Mouse (Mus musculus): Measurements from ENCODE around the gene Tmem120b. TPM values are rescaled to one million over a fixed set of nuclear protein-coding genes. Genes with fewer than 3 reads are reported as not detected.

The Tmem120b gene
- polyA plus RNA-seq, 1 experiment = not detected

- 37% methylated on average over 9 of the region's 9 CpGs for WGBS
Observed at GRCm38 (mm10) chr5:123045561-123046295, 22.5 kb upstream of the Tmem120b start.

DNA sequence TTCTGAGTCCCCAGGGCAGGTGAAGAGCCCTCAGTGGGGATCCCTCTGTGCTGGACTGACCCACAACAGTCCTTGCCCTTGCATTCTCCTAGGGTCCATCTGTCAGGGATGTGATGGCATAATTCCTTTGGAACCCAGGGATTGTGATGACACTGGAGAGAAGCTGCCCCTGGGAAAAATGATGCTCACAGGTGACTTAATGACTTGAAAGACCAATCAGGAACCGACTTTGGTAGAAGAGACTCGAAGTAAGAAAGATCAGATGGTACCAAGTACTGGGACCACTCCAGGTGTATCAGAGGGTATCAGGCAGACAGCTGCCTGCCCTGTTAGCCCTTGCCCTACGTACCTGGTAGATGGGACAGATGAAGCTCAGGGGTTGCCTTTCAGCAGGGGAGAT lies 21.3 kb upstream of the Tmem120b start, which contains the start of gene Morn3:
Morn3 (minus strand) TSS at position 101 of the 400 bp plus-strand sequence.
- WGBS = 89% methylated on average over 3 of the region's 3 CpGs
- no peak for TF ChIP-seq POLR2A (IDR thresholded peaks at IDR 0.05; ENCODE audit: insufficient read depth, low read depth, low read length)
- TF ChIP-seq CTCF (IDR thresholded peaks at IDR 0.05; ENCODE audit: insufficient read depth, low read depth, low read length) = no peak
- Histone ChIP-seq H3K4me1 (ENCODE audit: control insufficient read depth, insufficient read depth, low read length) (peaks cover 12% of the 10 kb centered on the region), H3K4me3 (ENCODE audit: insufficient read depth, low read depth, low read length) (no peak within 1 kb of the TSS), H3K27ac (ENCODE audit: insufficient read depth, low read depth, low read length) (no peak within 1 kb of the TSS)

More at GRCm38 (mm10) chr5:123045561-123046295, 22.5 kb upstream of the Tmem120b start:
- peaks cover 12% of the 10 kb centered on the region for H3K4me1 ChIP-seq (ENCODE audit: control insufficient read depth, insufficient read depth, low read length)
- H3K27ac ChIP-seq (ENCODE audit: insufficient read depth, low read depth, low read length) = no peak overlapping the region
- no peak overlapping the region for H3K4me3 ChIP-seq (ENCODE audit: insufficient read depth, low read depth, low read length)
- TF ChIP-seq POLR2A (IDR thresholded peaks at IDR 0.05; ENCODE audit: insufficient read depth, low read depth, low read length) (no peak), CTCF (IDR thresholded peaks at IDR 0.05; ENCODE audit: insufficient read depth, low read depth, low read length) (no peak)

GRCm38 (mm10) chr5:123049271-123049670 lies 18.9 kb upstream of the Tmem120b start:
- 11% methylated on average over 12 of the region's 12 CpGs for WGBS
- H3K4me1 ChIP-seq (ENCODE audit: control insufficient read depth, insufficient read depth, low read length) = peaks cover 12% of the 10 kb centered on the region
- TF ChIP-seq CTCF (IDR thresholded peaks at IDR 0.05; ENCODE audit: insufficient read depth, low read depth, low read length) (no peak), POLR2A (IDR thresholded peaks at IDR 0.05; ENCODE audit: insufficient read depth, low read depth, low read length) (no peak)
- H3K4me3 ChIP-seq (ENCODE audit: insufficient read depth, low read depth, low read length) = no peak overlapping the region
- H3K27ac ChIP-seq (ENCODE audit: insufficient read depth, low read depth, low read length) = no peak overlapping the region

DNA sequence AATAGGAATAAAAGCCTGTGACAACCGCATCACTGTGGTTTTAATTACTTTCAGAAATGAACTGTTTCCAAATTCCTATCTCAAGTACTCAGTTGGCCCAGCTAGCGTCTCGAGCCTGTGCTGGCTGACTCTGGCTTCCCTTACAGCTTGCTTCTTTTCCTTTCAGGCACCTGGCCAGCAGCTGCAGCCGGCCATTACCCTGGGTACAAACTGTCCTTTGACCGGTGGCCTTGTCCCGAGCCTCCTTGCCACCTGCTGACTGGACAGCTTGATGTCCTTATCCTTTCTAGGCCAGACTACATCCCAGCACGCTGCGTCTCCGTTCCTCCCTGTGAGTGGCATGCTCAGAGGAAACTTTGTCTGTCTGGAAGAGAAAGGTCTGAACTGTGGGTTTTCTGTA lies 17.3 kb upstream of the Tmem120b start:
- 70% methylated on average over 9 of the region's 9 CpGs for WGBS
- Histone ChIP-seq H3K27ac (ENCODE audit: insufficient read depth, low read depth, low read length) (no peak overlapping the region), H3K4me1 (ENCODE audit: control insufficient read depth, insufficient read depth, low read length) (peaks cover 11% of the 10 kb centered on the region), H3K4me3 (ENCODE audit: insufficient read depth, low read depth, low read length) (no peak overlapping the region)
- TF ChIP-seq CTCF (IDR thresholded peaks at IDR 0.05; ENCODE audit: insufficient read depth, low read depth, low read length) = no peak
- no peak for TF ChIP-seq POLR2A (IDR thresholded peaks at IDR 0.05; ENCODE audit: insufficient read depth, low read depth, low read length)

GRCm38 (mm10) chr5:123051736-123052135 lies 16.5 kb upstream of the Tmem120b start:
- Histone ChIP-seq H3K4me1 (ENCODE audit: control insufficient read depth, insufficient read depth, low read length) (peaks cover 6% of the 10 kb centered on the region), H3K4me3 (ENCODE audit: insufficient read depth, low read depth, low read length) (no peak overlapping the region), H3K27ac (ENCODE audit: insufficient read depth, low read depth, low read length) (no peak overlapping the region)
- TF ChIP-seq CTCF (IDR thresholded peaks at IDR 0.05; ENCODE audit: insufficient read depth, low read depth, low read length) (no peak), POLR2A (IDR thresholded peaks at IDR 0.05; ENCODE audit: insufficient read depth, low read depth, low read length) (no peak)
- WGBS = 85% methylated on average over 5 of the region's 5 CpGs

GRCm38 (mm10) chr5:123057366-123058250 lies 10.6 kb upstream of the Tmem120b start:
- H3K4me3 ChIP-seq (ENCODE audit: insufficient read depth, low read depth, low read length) = peak overlapping the region; percentile 40
- no peaks in the 10 kb centered on the region for H3K4me1 ChIP-seq (ENCODE audit: control insufficient read depth, insufficient read depth, low read length)
- peak overlapping the region; percentile 31; the same call in 1 of the 2 replicates for H3K27ac ChIP-seq (ENCODE audit: insufficient read depth, low read depth, low read length)
- WGBS = 8% methylated on average over 48 of the region's 48 CpGs
- TF ChIP-seq CTCF (IDR thresholded peaks at IDR 0.05; ENCODE audit: insufficient read depth, low read depth, low read length) (no peak), POLR2A (IDR thresholded peaks at IDR 0.05; ENCODE audit: insufficient read depth, low read depth, low read length) (peak; percentile 62; the same call in 1 of the 2 replicates)

GRCm38 (mm10) chr5:123058251-123059102 lies 9.7 kb upstream of the Tmem120b start:
- Histone ChIP-seq H3K4me3 (ENCODE audit: insufficient read depth, low read depth, low read length) (peak overlapping the region; percentile 40), H3K4me1 (ENCODE audit: control insufficient read depth, insufficient read depth, low read length) (no peaks in the 10 kb centered on the region), H3K27ac (ENCODE audit: insufficient read depth, low read depth, low read length) (peak overlapping the region; percentile 31; the same call in 1 of the 2 replicates)
- no peak for TF ChIP-seq CTCF (IDR thresholded peaks at IDR 0.05; ENCODE audit: insufficient read depth, low read depth, low read length)
- TF ChIP-seq POLR2A (IDR thresholded peaks at IDR 0.05; ENCODE audit: insufficient read depth, low read depth, low read length) = no peak
- WGBS = 41% methylated on average over 16 of the region's 16 CpGs

DNA sequence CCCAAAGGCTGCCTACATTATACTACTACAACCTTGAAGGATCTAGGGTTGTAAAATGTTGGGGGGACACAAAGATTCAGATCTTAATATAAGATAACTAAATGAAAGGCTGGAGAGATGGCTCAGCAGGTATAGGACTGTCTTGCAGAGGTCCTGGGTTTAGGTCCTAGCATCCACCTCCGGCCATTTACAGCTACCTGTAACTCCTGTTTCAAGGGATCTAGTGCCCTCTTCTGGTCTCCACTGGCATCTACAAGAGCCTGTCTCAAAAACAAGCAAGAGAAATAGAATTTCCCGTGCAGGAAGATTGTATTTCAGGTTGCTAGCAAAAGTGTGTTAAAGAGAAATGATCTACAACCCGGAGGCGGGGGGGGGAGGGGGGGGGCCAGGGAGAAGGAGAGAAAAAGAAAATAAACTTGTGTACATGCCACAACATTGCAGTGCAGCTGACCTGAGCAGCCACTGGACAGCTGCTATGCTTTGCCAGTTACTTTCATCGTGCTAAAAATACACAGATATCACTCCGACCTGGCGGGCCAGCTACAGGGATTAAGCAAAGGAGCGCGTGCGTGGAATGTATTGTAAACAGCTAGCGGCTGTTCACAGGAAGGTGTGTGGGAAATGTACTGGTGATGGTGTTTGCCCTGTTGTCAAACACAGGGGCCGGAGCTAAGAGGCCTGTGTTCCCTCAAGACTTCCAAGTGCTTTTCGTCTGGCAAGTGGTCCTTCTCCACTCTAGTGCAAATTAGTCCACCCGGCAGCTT lies 8.3 kb upstream of the Tmem120b start:
- H3K27ac ChIP-seq (ENCODE audit: insufficient read depth, low read depth, low read length) = no peak overlapping the region
- 30% methylated on average over 14 of the region's 14 CpGs for WGBS
- no peak overlapping the region for H3K4me3 ChIP-seq (ENCODE audit: insufficient read depth, low read depth, low read length)
- H3K4me1 ChIP-seq (ENCODE audit: control insufficient read depth, insufficient read depth, low read length) = no peaks in the 10 kb centered on the region
- TF ChIP-seq POLR2A (IDR thresholded peaks at IDR 0.05; ENCODE audit: insufficient read depth, low read depth, low read length) (no peak), CTCF (IDR thresholded peaks at IDR 0.05; ENCODE audit: insufficient read depth, low read depth, low read length) (no peak)

Measured in olfactory bulb, adult 2 months (tissue).